Mouse (Mus musculus) embryonic fibroblast, embryonic 13.5 days (primary cell): ENCODE measurements at regions not wholly inside any gene's neighbourhood (a gene's known extent, or its start where the extent isn't known, plus 50 kb on each side); places are given as distances from the start of the nearest gene placed in this dataset.

Experiments
- CTCF ChIP-seq: IDR thresholded peaks from 2 replicates; pipeline ENCODE4 v1.5.1; 2011; ENCODE audit warnings: mild to moderate bottlenecking, control low read depth, low read length, moderate library complexity, borderline replicate concordance; ENCODE audit not compliant: insufficient read depth
- POLR2A ChIP-seq: IDR thresholded peaks from 2 replicates; pipeline ENCODE4 v1.6.1; 2011; ENCODE audit warnings: low read depth, mild to moderate bottlenecking, control low read depth, low read length, moderate library complexity

DNA sequence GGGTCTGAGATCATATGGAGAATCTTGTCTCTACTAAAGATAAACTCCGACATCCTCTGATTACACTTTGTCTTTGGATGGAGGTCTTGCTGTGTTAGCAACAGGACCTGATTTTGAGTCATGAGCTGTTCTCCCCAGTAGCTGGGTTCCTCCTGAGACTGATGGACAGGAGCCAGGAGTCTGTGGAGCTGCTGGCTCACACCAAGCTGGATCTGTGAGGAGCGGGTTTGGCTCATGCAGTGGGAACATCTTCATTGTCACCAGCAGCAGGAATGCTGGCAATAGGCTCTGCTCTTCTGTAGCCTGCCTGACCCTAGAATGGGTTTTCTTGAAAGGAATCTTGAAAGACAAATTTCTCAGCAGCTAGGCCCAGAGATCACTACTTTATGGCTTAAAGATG, 524.2 kb upstream of the Id2 start:
- no peak for TF ChIP-seq CTCF
- TF ChIP-seq POLR2A, result no peak
